Mouse (Mus musculus): ENCODE data around the gene Cnep1r1. TPM values are rescaled to one million over a fixed set of nuclear protein-coding genes. Genes with fewer than 3 reads are reported as not detected.

Cnep1r1 gene
- total RNA-seq, 1 experiment from 2014 or later, result 13.1 TPM

DNA sequence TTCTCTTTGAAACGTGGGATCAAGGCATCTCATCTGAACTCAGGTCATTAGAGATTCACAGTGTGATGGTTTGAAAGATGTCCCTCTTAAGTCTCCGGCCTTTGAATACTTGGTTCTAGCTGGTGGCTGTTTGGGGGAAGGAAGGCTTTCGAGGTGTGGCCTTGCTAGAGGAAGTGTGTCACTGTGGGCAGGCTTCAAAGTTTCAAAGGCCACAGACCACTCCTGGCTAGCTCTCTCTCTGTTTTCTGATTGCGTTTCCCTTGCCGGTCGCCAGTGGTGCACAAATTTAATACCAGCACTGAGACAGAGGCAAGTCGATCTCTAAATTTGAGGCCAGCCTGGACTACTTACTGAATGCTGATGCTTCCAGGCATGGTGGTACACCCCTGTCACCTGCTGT, 56.7 kb downstream of the Cnep1r1 start:
- ATAC-seq (replicated peaks; ENCODE audit: insufficient number of reproducible peaks, low FRiP score, low TSS enrichment, poor library complexity, severe bottlenecking), result peak; percentile 47; the same call in 1 of the 2 replicates

DNA sequence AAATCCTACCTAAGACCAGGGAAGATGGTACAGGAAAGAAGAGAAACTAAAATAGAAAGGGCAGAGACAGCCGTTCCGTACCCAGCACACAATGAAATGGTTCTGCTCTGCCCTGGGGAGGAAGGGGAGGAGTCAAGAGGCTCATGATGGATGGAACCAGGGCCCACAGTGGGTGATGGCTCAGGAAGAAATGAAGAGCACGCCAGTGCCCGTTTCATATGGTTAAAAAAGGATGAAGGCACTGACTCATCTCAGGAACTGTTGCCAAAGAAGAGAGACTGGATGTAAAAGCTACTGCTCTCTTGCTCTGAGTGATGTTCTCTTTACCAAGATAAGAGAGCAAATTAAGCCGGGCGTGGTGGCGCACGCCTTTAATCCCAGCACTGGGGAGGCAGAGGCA, 58.7 kb downstream of the Cnep1r1 start:
- ATAC-seq (replicated peaks; ENCODE audit: insufficient number of reproducible peaks, low FRiP score, low TSS enrichment, poor library complexity, severe bottlenecking), result no peak

DNA sequence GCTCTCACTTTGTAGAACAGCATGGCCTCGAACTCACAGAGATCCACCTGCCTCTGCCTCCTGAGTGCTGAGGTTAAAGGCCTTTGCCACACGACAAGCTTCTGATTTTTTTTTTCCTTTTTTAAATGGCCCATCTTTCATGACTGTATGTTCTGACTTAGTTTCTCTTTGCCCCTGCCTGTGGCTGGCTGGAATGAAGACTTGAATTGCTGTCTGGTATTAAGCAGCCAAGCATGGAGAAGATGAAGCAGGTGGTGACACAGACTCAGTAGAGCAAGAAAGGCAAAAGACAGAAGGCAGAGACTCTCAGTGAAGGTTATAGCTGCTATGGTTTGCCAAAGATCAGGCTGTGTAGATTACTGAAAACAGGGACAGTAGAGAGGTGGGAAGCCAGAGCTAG, 64.6 kb downstream of the Cnep1r1 start:
- no peak for ATAC-seq (replicated peaks; ENCODE audit: insufficient number of reproducible peaks, low FRiP score, low TSS enrichment, poor library complexity, severe bottlenecking)

Other genes starting within 250 kb of the Cnep1r1 start
- gene Zfp423, start 159.2 kb upstream of the Cnep1r1 start, total RNA-seq (2017), result not detected in 3 replicates
- gene Heatr3, start 19.1 kb downstream of the Cnep1r1 start, total RNA-seq (2017), result 7.2 to 19.1 TPM (median 8.4 TPM) in 3 replicates
- 53.0 to 75.7 TPM (median 54.4 TPM) in 3 replicates for gene Tent4b, start 80.4 kb downstream of the Cnep1r1 start, total RNA-seq (2017)
- gene Adcy7, start 153.6 kb downstream of the Cnep1r1 start, total RNA-seq (2017), result 154 to 221 TPM (median 156 TPM) in 3 replicates
- gene Brd7, start 243.4 kb downstream of the Cnep1r1 start, total RNA-seq (2017), result 64.0 to 69.8 TPM (median 69.1 TPM) in 3 replicates

Data from monocyte, adult 5-6 weeks (primary cell).